Mouse (Mus musculus): Measurements from ENCODE around the gene Slc38a5. TPM values are rescaled to one million over a fixed set of nuclear protein-coding genes. Genes with fewer than 3 reads are reported as not detected.

The Slc38a5 gene
- total and polyA plus RNA-seq, 2 experiments from 2014 or later, result 20.8 to 26.8 TPM

- Histone ChIP-seq H3K27me3 (ENCODE audit: insufficient read depth, low read length) (no peaks in the 10 kb centered on the region), H3K9me3 (ENCODE audit: low read length) (no peaks in the 10 kb centered on the region), H3K9ac (replicated peaks; ENCODE audit: low read length) (no peak overlapping the region), H3K4me2 (ENCODE audit: low read depth, low read length) (no peak overlapping the region), H3K4me1 (ENCODE audit: insufficient read depth, low read length) (no peaks in the 10 kb centered on the region), H3K4me3 (ENCODE audit: low read length) (no peak overlapping the region), H3K27ac (no peak overlapping the region), H3K36me3 (ENCODE audit: insufficient read depth, low read length) (no peaks in the 10 kb centered on the region)
- TF ChIP-seq CTCF (IDR thresholded peaks at IDR 0.05; ENCODE audit: low read depth), result no peak
- DNase-seq (ENCODE audit: low spot score), result no peak
- no peak for ATAC-seq
- WGBS, result 86% methylated on average over 2 of the region's 2 CpGs
Measured at GRCm38 (mm10) chrX:8236704-8237103, 34.2 kb upstream of the Slc38a5 start.

GRCm38 (mm10) chrX:8238804-8239395 is 32.0 kb upstream of the Slc38a5 start:
- Histone ChIP-seq H3K9ac (replicated peaks; ENCODE audit: low read length) (no peak overlapping the region), H3K4me1 (ENCODE audit: insufficient read depth, low read length) (no peaks in the 10 kb centered on the region), H3K36me3 (ENCODE audit: insufficient read depth, low read length) (no peaks in the 10 kb centered on the region), H3K9me3 (ENCODE audit: low read length) (no peaks in the 10 kb centered on the region), H3K4me2 (ENCODE audit: low read depth, low read length) (no peak overlapping the region), H3K4me3 (ENCODE audit: low read length) (no peak overlapping the region), H3K27me3 (ENCODE audit: insufficient read depth, low read length) (no peaks in the 10 kb centered on the region), H3K27ac (no peak overlapping the region)
- no peak for TF ChIP-seq CTCF (IDR thresholded peaks at IDR 0.05; ENCODE audit: low read depth)
- 69% methylated on average over 13 of the region's 13 CpGs for WGBS
- ATAC-seq (no peak), DNase-seq (ENCODE audit: low spot score) (no peak)

GRCm38 (mm10) chrX:8247680-8248079 is 23.3 kb upstream of the Slc38a5 start:
- H3K36me3 ChIP-seq (ENCODE audit: insufficient read depth, low read length), result 0 out of 2 replicates have a peak, but pooled peaks cover 9% of the 10 kb centered on the region
- H3K9me3 ChIP-seq (ENCODE audit: low read length), result no peaks in the 10 kb centered on the region
- no peak overlapping the region for H3K4me2 ChIP-seq (ENCODE audit: low read depth, low read length)
- 83% methylated on average over 2 of the region's 2 CpGs for WGBS
- DNase-seq (ENCODE audit: low spot score), result no peak
- no peak for ATAC-seq
- no peak overlapping the region for H3K9ac ChIP-seq (replicated peaks; ENCODE audit: low read length)
- H3K27ac ChIP-seq, result no peak overlapping the region
- no peaks in the 10 kb centered on the region for H3K4me1 ChIP-seq (ENCODE audit: insufficient read depth, low read length)
- peak; percentile 29 for TF ChIP-seq CTCF (IDR thresholded peaks at IDR 0.05; ENCODE audit: low read depth)
- no peaks in the 10 kb centered on the region for H3K27me3 ChIP-seq (ENCODE audit: insufficient read depth, low read length)
- H3K4me3 ChIP-seq (ENCODE audit: low read length), result no peak overlapping the region

GRCm38 (mm10) chrX:8248542-8249120 is 22.3 kb upstream of the Slc38a5 start:
- H3K27ac ChIP-seq, result no peak overlapping the region
- DNase-seq (ENCODE audit: low spot score) (no peak), ATAC-seq (no peak)
- 85% methylated on average over 8 of the region's 8 CpGs for WGBS
- H3K4me1 ChIP-seq (ENCODE audit: insufficient read depth, low read length), result no peaks in the 10 kb centered on the region
- H3K4me3 ChIP-seq (ENCODE audit: low read length), result no peak overlapping the region
- H3K36me3 ChIP-seq (ENCODE audit: insufficient read depth, low read length), result 0 out of 2 replicates have a peak, but pooled peaks cover 9% of the 10 kb centered on the region
- no peak overlapping the region for H3K4me2 ChIP-seq (ENCODE audit: low read depth, low read length)
- no peaks in the 10 kb centered on the region for H3K9me3 ChIP-seq (ENCODE audit: low read length)
- no peak overlapping the region for H3K9ac ChIP-seq (replicated peaks; ENCODE audit: low read length)
- H3K27me3 ChIP-seq (ENCODE audit: insufficient read depth, low read length), result no peaks in the 10 kb centered on the region
- no peak for TF ChIP-seq CTCF (IDR thresholded peaks at IDR 0.05; ENCODE audit: low read depth)

GRCm38 (mm10) chrX:8251789-8252333 is 19.1 kb upstream of the Slc38a5 start:
- no peaks in the 10 kb centered on the region for H3K27me3 ChIP-seq (ENCODE audit: insufficient read depth, low read length)
- H3K36me3 ChIP-seq (ENCODE audit: insufficient read depth, low read length), result no peaks in the 10 kb centered on the region
- H3K4me3 ChIP-seq (ENCODE audit: low read length), result peak overlapping the region; percentile 57
- ATAC-seq, result peak; percentile 69; the same call in 1 of the 2 replicates
- 28% methylated on average over 18 of the region's 18 CpGs for WGBS
- DNase-seq (ENCODE audit: low spot score), result no peak
- no peak for TF ChIP-seq CTCF (IDR thresholded peaks at IDR 0.05; ENCODE audit: low read depth)
- no peaks in the 10 kb centered on the region for H3K9me3 ChIP-seq (ENCODE audit: low read length)
- no peak overlapping the region for H3K27ac ChIP-seq
- peak overlapping the region; percentile 59 for H3K4me2 ChIP-seq (ENCODE audit: low read depth, low read length)
- peak overlapping the region; percentile 51 for H3K9ac ChIP-seq (replicated peaks; ENCODE audit: low read length)
- H3K4me1 ChIP-seq (ENCODE audit: insufficient read depth, low read length), result no peaks in the 10 kb centered on the region

GRCm38 (mm10) chrX:8252334-8253285 is 18.3 kb upstream of the Slc38a5 start, which contains the start of gene Ftsj1:
TSS of gene Ftsj1 (minus strand) at chrX:8252406.
- TF ChIP-seq CTCF (IDR thresholded peaks at IDR 0.05; ENCODE audit: low read depth), result no peak
- peak within 1 kb of the TSS; percentile 59 for H3K4me2 ChIP-seq (ENCODE audit: low read depth, low read length)
- H3K27me3 ChIP-seq (ENCODE audit: insufficient read depth, low read length), result no peaks in the 10 kb centered on the region
- H3K27ac ChIP-seq, result peak within 1 kb of the TSS; percentile 75
- H3K9me3 ChIP-seq (ENCODE audit: low read length), result no peaks in the 10 kb centered on the region
- 27% methylated on average over 45 of the region's 45 CpGs for WGBS
- H3K4me3 ChIP-seq (ENCODE audit: low read length), result peak within 1 kb of the TSS; percentile 57
- ATAC-seq, result peak; percentile 95
- H3K9ac ChIP-seq (replicated peaks; ENCODE audit: low read length), result peak within 1 kb of the TSS; percentile 51
- peak; percentile 91 for DNase-seq (ENCODE audit: low spot score)
- H3K4me1 ChIP-seq (ENCODE audit: insufficient read depth, low read length), result no peaks in the 10 kb centered on the region
- no peaks in the 10 kb centered on the region for H3K36me3 ChIP-seq (ENCODE audit: insufficient read depth, low read length)
